Mouse (Mus musculus): ENCODE data around the gene Gm5796. TPM values are rescaled to one million over a fixed set of nuclear protein-coding genes. Genes with fewer than 3 reads are reported as not detected.
"Not testable (repeated sequence)": the region's sequence is repeated elsewhere in the genome, so short reads cannot be mapped to it uniquely, and the experiment has no call there.

Gm5796 gene
- 0.10 TPM in 1 of 2 replicates, not detected in the other for polyA plus RNA-seq (2015; fragmentation: Nextera tagmentation; extraction: Ambion mirVana)

- DNase-seq (ENCODE audit: low spot score): not testable (repeated sequence)
Measured at GRCm38 (mm10) chr14:4023641-4024040, at the start of gene Gm5796. Gm5796 (plus strand) TSS chr14:4023941.

GRCm38 (mm10) chr14:3998094-3998493 is 25.6 kb upstream of the Gm5796 start, which contains the start of gene Gm3099:
Gm3099 (plus strand) TSS chr14:3998394.
- not testable (repeated sequence) for DNase-seq (ENCODE audit: low spot score)

- DNase-seq (ENCODE audit: low spot score): not testable (repeated sequence)
Measured at GRCm38 (mm10) chr14:4083820-4084219, 60.1 kb downstream of the Gm5796 start, which contains the start of gene Gm3115. Gm3115 (plus strand) TSS chr14:4084120.

Other genes with a start within 250 kb of the Gm5796 start
- not detected in 2 replicates for gene Gm3002, start 213.9 kb upstream of the Gm5796 start, polyA plus RNA-seq (2015; fragmentation: Nextera tagmentation; extraction: Ambion mirVana)
- not detected in 2 replicates for gene Gm3033, start 177.7 kb upstream of the Gm5796 start, polyA plus RNA-seq (2015; fragmentation: Nextera tagmentation; extraction: Ambion mirVana)
- gene Gm2916, start 139.8 kb upstream of the Gm5796 start, polyA plus RNA-seq (2015; fragmentation: Nextera tagmentation; extraction: Ambion mirVana): 0.09 TPM in 1 of 2 replicates, not detected in the other
- not detected in 2 replicates for gene Gm3029, start 92.2 kb upstream of the Gm5796 start, polyA plus RNA-seq (2015; fragmentation: Nextera tagmentation; extraction: Ambion mirVana)
- not detected in 2 replicates for gene Gm3095, start 60.4 kb upstream of the Gm5796 start, polyA plus RNA-seq (2015; fragmentation: Nextera tagmentation; extraction: Ambion mirVana)
- gene Gm3099, start 25.5 kb upstream of the Gm5796 start, polyA plus RNA-seq (2015; fragmentation: Nextera tagmentation; extraction: Ambion mirVana): not detected in 2 replicates
- gene Gm3115, start 60.2 kb downstream of the Gm5796 start, polyA plus RNA-seq (2015; fragmentation: Nextera tagmentation; extraction: Ambion mirVana): 0.14 TPM in 1 of 2 replicates, not detected in the other
- 0.30 and 0.53 TPM in 2 replicates for gene Gm8108, start 86.6 kb downstream of the Gm5796 start, polyA plus RNA-seq (2015; fragmentation: Nextera tagmentation; extraction: Ambion mirVana)
- not detected in 2 replicates for gene Gm3127, start 141.1 kb downstream of the Gm5796 start, polyA plus RNA-seq (2015; fragmentation: Nextera tagmentation; extraction: Ambion mirVana)
- gene Gm2974, start 158.6 kb downstream of the Gm5796 start, polyA plus RNA-seq (2015; fragmentation: Nextera tagmentation; extraction: Ambion mirVana): 0.22 TPM in 1 of 2 replicates, not detected in the other
- gene Gm3138, start 225.7 kb downstream of the Gm5796 start, polyA plus RNA-seq (2015; fragmentation: Nextera tagmentation; extraction: Ambion mirVana): not detected in 2 replicates